Mouse (Mus musculus) hindbrain, embryonic 12.5 days (tissue): Measurements from ENCODE around the gene Kcnip3. TPM values are rescaled to one million over a fixed set of nuclear protein-coding genes. Genes with fewer than 3 reads are reported as not detected.

ENCODE experiments used
- ATAC-seq: fragments of 200-750 bp; cut with Nextera tagmentation; 2 replicates; pipeline ENCODE4 v1.8.0; 2017; ENCODE audit warnings: moderate TSS enrichment; ENCODE audit not compliant: low FRiP score
- H3K27ac ChIP-seq: fragments of 300-500 bp; sonication (generic); 2 replicates; pipeline ENCODE4 v1.5.1; 2016; ENCODE audit warnings: mild to moderate bottlenecking
- H3K27me3 ChIP-seq: fragments of 300-500 bp; sonication (generic); 2 replicates; pipeline ENCODE4 v1.6.1; 2016; ENCODE audit warnings: mild to moderate bottlenecking
- H3K36me3 ChIP-seq: fragments of 300-500 bp; sonication (generic); 2 replicates; pipeline ENCODE4 v1.6.1; 2016; ENCODE audit warnings: mild to moderate bottlenecking
- H3K4me1 ChIP-seq: fragments of 300-500 bp; sonication (generic); 2 replicates; pipeline ENCODE4 v1.6.1; 2016
- H3K4me2 ChIP-seq: fragments of 300-500 bp; sonication (generic); replicated peaks from 2 replicates; pipeline ENCODE4 v1.6.1; 2016; ENCODE audit warnings: mild to moderate bottlenecking
- H3K4me3 ChIP-seq: fragments of 300-500 bp; sonication (generic); 2 replicates; pipeline ENCODE4 v1.5.1; 2016; ENCODE audit warnings: mild to moderate bottlenecking
- H3K9ac ChIP-seq: fragments of 300-500 bp; sonication (generic); 2 replicates; pipeline ENCODE4 v1.6.1; 2016; ENCODE audit warnings: mild to moderate bottlenecking, moderate library complexity
- H3K9me3 ChIP-seq: fragments of 300-500 bp; sonication (generic); replicated peaks from 2 replicates; pipeline ENCODE4 v1.6.1; 2016; ENCODE audit warnings: mild to moderate bottlenecking
- WGBS: fragments of 180-500 bp; shearing (Covaris S2); methylation state at CpG from one replicate; pipeline ENCODE4 v1.1.7; 2016; 5-methylcytosine and 5-hydroxymethylcytosine counted together
- polyA plus RNA-seq: library from polyadenylated mRNA; unstranded; fragments of >200 nt; fragmentation: Nextera tagmentation; extraction: Ambion mirVana; gene quantifications from 2 replicates; pipeline ENCODE4 v1.2.1, GENCODE M21; 2016

Gene Kcnip3
- polyA plus RNA-seq, result 1.4 and 3.5 TPM in 2 replicates

- H3K4me1 ChIP-seq, result peaks cover 29% of the 10 kb centered on the region
- H3K9me3 ChIP-seq, result no peaks in the 10 kb centered on the region
Measured at GRCm38 (mm10) chr2:127522006-127522441, at the start of gene Kcnip3. TSS of gene Kcnip3 (minus strand) at chr2:127522094.

GRCm38 (mm10) chr2:127559070-127559966, 37.4 kb upstream of the Kcnip3 start:
- Histone ChIP-seq H3K4me3 (peak overlapping the region; percentile 23), H3K4me1 (peaks cover 4% of the 10 kb centered on the region), H3K4me2 (peak overlapping the region; percentile 45), H3K36me3 (no peaks in the 10 kb centered on the region), H3K27ac (no peak overlapping the region), H3K27me3 (peaks cover 6% of the 10 kb centered on the region; the same call in 1 of the 2 replicates), H3K9me3 (no peaks in the 10 kb centered on the region), H3K9ac (0 out of 2 replicates have a peak overlapping the region, but pooled peaks have one; percentile 24)
- WGBS, result 13% methylated on average over 18 of the region's 18 CpGs
- peak; percentile 99 for ATAC-seq

More at GRCm38 (mm10) chr2:127522006-127522441, at the start of gene Kcnip3:
- Histone ChIP-seq H3K4me3 (peak within 1 kb of the TSS; percentile 34), H3K27ac (peak within 1 kb of the TSS; percentile 71), H3K36me3 (no peaks in the 10 kb centered on the region), H3K9ac (peak within 1 kb of the TSS; percentile 56), H3K4me2 (peak within 1 kb of the TSS; percentile 59), H3K27me3 (0 out of 2 replicates have a peak, but pooled peaks cover 4% of the 10 kb centered on the region)
- WGBS, result 4% methylated on average over 10 of the region's 10 CpGs
- ATAC-seq, result peak; percentile 87

- Histone ChIP-seq H3K27ac (no peak overlapping the region), H3K4me3 (no peak overlapping the region), H3K4me1 (no peaks in the 10 kb centered on the region), H3K9me3 (no peaks in the 10 kb centered on the region), H3K36me3 (no peaks in the 10 kb centered on the region), H3K9ac (no peak overlapping the region), H3K4me2 (no peak overlapping the region), H3K27me3 (no peaks in the 10 kb centered on the region; the same call in 1 of the 2 replicates)
- 46% methylated on average over 5 of the region's 5 CpGs for WGBS
- no peak; the same call in 1 of the 2 replicates for ATAC-seq
Measured at GRCm38 (mm10) chr2:127551078-127551477, 29.2 kb upstream of the Kcnip3 start.

GRCm38 (mm10) chr2:127550446-127550845, 28.6 kb upstream of the Kcnip3 start:
- H3K4me1 ChIP-seq, result no peaks in the 10 kb centered on the region

DNA sequence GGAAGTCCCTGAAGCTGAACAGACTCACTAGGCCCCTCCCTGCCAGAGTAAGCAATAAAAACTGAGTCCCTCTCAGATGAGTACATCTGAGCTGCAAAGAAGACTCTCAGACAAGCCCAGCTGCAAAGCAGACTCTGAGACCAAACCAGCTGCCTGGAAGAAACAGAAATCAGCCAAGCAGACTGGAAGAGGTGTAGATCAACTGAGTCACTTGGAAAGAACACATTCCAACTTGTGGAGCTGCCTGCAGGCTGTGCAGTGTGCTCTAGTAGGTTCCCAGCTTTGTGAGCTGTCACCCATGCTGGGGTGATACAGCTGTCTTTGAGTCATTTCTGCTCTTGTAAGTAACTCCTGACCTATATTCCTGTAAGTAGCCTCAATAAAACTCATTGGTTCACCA, 27.8 kb upstream of the Kcnip3 start:
- H3K4me2 ChIP-seq, result no peak overlapping the region
- H3K27ac ChIP-seq, result no peak overlapping the region
- H3K4me1 ChIP-seq, result no peaks in the 10 kb centered on the region
- H3K4me3 ChIP-seq, result no peak overlapping the region
- H3K36me3 ChIP-seq, result no peaks in the 10 kb centered on the region
- no peaks in the 10 kb centered on the region; the same call in 1 of the 2 replicates for H3K27me3 ChIP-seq
- no peak overlapping the region for H3K9ac ChIP-seq
- no peaks in the 10 kb centered on the region for H3K9me3 ChIP-seq
- no peak for ATAC-seq

More at GRCm38 (mm10) chr2:127550446-127550845, 28.6 kb upstream of the Kcnip3 start:
- Histone ChIP-seq H3K4me2 (no peak overlapping the region), H3K4me3 (no peak overlapping the region), H3K27me3 (no peaks in the 10 kb centered on the region; the same call in 1 of the 2 replicates), H3K9ac (no peak overlapping the region), H3K36me3 (no peaks in the 10 kb centered on the region), H3K27ac (no peak overlapping the region), H3K9me3 (no peaks in the 10 kb centered on the region)
- 62% methylated on average over 1 of the region's 1 CpGs for WGBS
- no peak for ATAC-seq

DNA sequence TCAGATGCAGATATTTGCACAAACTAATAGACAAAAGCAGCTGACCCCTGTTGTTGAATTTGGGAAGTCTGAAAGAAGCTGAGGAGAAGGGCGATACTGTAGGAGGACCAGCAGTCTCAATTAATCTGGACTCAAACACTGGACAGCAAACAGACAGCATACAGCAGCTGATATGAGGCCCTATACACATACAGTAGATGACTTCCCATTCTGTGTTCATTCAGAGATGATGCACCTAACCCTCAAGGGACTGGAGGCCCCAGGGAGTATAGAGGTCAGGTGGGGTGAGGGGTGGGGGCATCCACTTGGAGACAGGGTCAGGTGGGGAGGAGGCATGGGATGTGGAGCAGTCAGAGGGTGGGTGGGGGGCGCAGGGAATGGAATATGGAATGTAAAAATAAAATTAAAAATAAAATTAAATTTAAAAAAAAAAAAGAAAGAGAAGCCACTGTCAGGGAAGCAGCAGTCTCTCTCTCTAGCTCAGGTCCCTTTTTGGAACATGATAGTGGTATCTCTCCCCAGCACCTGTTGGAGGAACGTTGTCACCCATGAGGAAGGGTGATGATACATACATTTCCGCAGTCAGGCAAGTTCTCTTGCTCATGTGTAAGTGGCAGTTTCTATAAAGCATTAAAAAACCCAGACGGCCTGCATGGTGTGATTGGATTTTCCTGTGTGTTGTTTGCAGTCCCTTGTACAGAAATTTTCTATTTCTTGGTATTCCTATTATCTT, 26.6 kb upstream of the Kcnip3 start:
- H3K27ac ChIP-seq, result no peak overlapping the region
- no peak for ATAC-seq
- H3K36me3 ChIP-seq, result no peaks in the 10 kb centered on the region
- peaks cover 2% of the 10 kb centered on the region for H3K27me3 ChIP-seq
- no peak overlapping the region for H3K4me3 ChIP-seq
- H3K4me1 ChIP-seq, result no peaks in the 10 kb centered on the region
- WGBS, result 81% methylated on average over 5 of the region's 5 CpGs
- no peak overlapping the region for H3K9ac ChIP-seq
- H3K9me3 ChIP-seq, result no peaks in the 10 kb centered on the region
- no peak overlapping the region for H3K4me2 ChIP-seq

DNA sequence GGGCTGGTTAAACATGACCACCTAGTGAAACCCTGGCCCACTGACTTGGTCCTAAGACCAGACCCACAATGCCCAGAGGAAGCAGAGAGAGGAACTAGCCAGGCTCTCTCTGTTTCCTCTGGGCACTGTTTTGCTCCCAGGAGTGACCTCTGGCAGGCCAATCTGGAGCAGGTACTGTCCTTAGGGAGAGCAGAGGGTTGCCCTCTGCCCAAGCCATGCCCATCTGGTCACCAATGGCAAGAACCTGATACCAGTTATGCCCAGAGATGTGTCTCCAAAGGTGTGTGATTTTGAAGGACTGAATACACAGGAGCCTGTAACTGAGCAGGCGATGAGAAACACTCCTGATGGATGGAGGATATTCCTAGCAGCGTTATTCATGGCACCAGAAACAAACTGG, 19.8 kb upstream of the Kcnip3 start:
- Histone ChIP-seq H3K4me1 (peaks cover 5% of the 10 kb centered on the region; the same call in 1 of the 2 replicates), H3K27me3 (peaks cover 60% of the 10 kb centered on the region), H3K9ac (no peak overlapping the region), H3K4me2 (no peak overlapping the region), H3K27ac (no peak overlapping the region), H3K36me3 (no peaks in the 10 kb centered on the region), H3K9me3 (no peaks in the 10 kb centered on the region), H3K4me3 (no peak overlapping the region)
- WGBS, result 80% methylated on average over 2 of the region's 2 CpGs
- ATAC-seq, result no peak

GRCm38 (mm10) chr2:127541185-127541584, 19.3 kb upstream of the Kcnip3 start, which contains the start of gene Prom2:
TSS of gene Prom2 (minus strand) at chr2:127541467.
- H3K4me3 ChIP-seq, result peak within 1 kb of the TSS; percentile 2; the same call in 1 of the 2 replicates
- H3K4me2 ChIP-seq, result peak within 1 kb of the TSS; percentile 38
- 3% methylated on average over 29 of the region's 29 CpGs for WGBS
- H3K27me3 ChIP-seq, result peaks cover 60% of the 10 kb centered on the region
- H3K9me3 ChIP-seq, result no peaks in the 10 kb centered on the region
- no peak within 1 kb of the TSS for H3K9ac ChIP-seq
- H3K36me3 ChIP-seq, result no peaks in the 10 kb centered on the region
- ATAC-seq, result no peak
- H3K4me1 ChIP-seq, result peaks cover 5% of the 10 kb centered on the region; the same call in 1 of the 2 replicates
- no peak within 1 kb of the TSS for H3K27ac ChIP-seq

- Histone ChIP-seq H3K4me3 (no peak overlapping the region), H3K4me1 (peaks cover 5% of the 10 kb centered on the region; the same call in 1 of the 2 replicates), H3K4me2 (no peak overlapping the region), H3K9ac (no peak overlapping the region), H3K27ac (no peak overlapping the region), H3K36me3 (no peaks in the 10 kb centered on the region), H3K9me3 (no peaks in the 10 kb centered on the region), H3K27me3 (peaks cover 60% of the 10 kb centered on the region)
- ATAC-seq, result no peak
- 28% methylated on average over 4 of the region's 4 CpGs for WGBS
Measured at GRCm38 (mm10) chr2:127539494-127539893, 17.6 kb upstream of the Kcnip3 start.

DNA sequence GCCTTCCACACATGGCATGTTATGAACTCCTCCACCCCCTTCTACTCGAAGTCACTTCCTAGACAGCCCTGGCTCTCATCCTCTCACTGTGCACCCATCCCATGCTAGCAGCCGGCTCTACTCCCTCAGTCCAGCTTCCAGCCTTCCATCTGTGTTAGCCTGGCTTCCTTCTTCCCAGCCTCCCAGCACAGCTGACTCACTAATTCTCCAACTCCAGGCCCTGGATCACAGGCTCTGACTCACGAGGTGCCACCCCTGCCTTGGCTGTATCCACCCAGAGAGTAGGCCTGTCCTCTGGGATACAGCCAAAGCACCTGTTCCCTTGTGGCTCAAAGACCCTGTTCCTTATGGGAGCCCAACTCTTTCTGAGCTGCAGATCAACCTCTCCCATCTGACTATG, 15.7 kb upstream of the Kcnip3 start:
- Histone ChIP-seq H3K9ac (no peak overlapping the region), H3K4me1 (peaks cover 5% of the 10 kb centered on the region; the same call in 1 of the 2 replicates), H3K4me2 (no peak overlapping the region), H3K27me3 (peaks cover 52% of the 10 kb centered on the region), H3K27ac (no peak overlapping the region), H3K4me3 (no peak overlapping the region), H3K36me3 (no peaks in the 10 kb centered on the region), H3K9me3 (no peaks in the 10 kb centered on the region)
- 76% methylated on average over 3 of the region's 3 CpGs for WGBS
- ATAC-seq, result no peak

GRCm38 (mm10) chr2:127535363-127535762, 13.5 kb upstream of the Kcnip3 start:
- Histone ChIP-seq H3K27ac (no peak overlapping the region), H3K4me1 (no peaks in the 10 kb centered on the region), H3K9me3 (no peaks in the 10 kb centered on the region), H3K36me3 (no peaks in the 10 kb centered on the region), H3K4me3 (no peak overlapping the region), H3K9ac (no peak overlapping the region), H3K4me2 (no peak overlapping the region), H3K27me3 (peaks cover 36% of the 10 kb centered on the region)
- no peak for ATAC-seq
- whole genome bisulfite sequencing, result 84% methylated on average over 9 of the region's 9 CpGs

DNA sequence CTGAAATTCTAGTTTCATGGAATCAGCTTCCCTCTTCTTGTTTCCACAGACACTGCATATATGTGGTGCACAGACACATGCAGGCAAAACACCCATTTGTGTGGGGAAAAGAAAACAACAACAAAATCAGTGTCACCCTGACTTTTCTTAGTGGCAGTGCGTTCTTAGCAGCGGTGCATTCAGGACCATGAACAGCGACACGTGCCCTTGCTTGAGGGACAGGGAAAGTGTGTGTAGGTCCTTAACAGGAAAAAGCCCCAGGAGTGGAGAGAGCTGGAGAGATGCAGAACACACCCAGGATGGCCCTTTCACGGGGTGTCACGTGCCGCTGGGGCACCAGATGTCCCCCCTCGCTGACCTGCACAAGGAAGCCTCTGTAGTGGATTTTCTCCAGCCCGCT, 10.5 kb upstream of the Kcnip3 start:
- no peak overlapping the region for H3K27ac ChIP-seq
- no peak overlapping the region for H3K4me2 ChIP-seq
- H3K4me1 ChIP-seq, result no peaks in the 10 kb centered on the region
- no peak overlapping the region for H3K9ac ChIP-seq
- H3K9me3 ChIP-seq, result no peaks in the 10 kb centered on the region
- ATAC-seq, result no peak
- no peaks in the 10 kb centered on the region for H3K36me3 ChIP-seq
- H3K27me3 ChIP-seq, result peaks cover 11% of the 10 kb centered on the region; the same call in 1 of the 2 replicates
- no peak overlapping the region for H3K4me3 ChIP-seq
- 10% methylated on average over 9 of the region's 9 CpGs for WGBS
